Mouse (Mus musculus) stomach, postnatal 0 days (tissue): ENCODE measurements around the gene Szt2.

Experiments used
- CTCF ChIP-seq: IDR thresholded peaks from 2 replicates; pipeline ENCODE4 v1.5.1; 2016; ENCODE audit warnings: antibody characterized with exemption, low read depth, mild to moderate bottlenecking, moderate library complexity
- EP300 ChIP-seq: optimal IDR thresholded peaks from 2 replicates; pipeline ENCODE3; 2016; ENCODE audit warnings: antibody characterized with exemption

GRCm38 (mm10) chr4:118350864-118351263, 58.2 kb downstream of the Szt2 start:
- TF ChIP-seq CTCF (no peak), EP300 (no peak)
